Mouse (Mus musculus): ENCODE data around the gene Sulf2.
A peak's percentile ranks its signal among the peaks of the same experiment; 100 is the strongest.

The Sulf2 gene

DNA sequence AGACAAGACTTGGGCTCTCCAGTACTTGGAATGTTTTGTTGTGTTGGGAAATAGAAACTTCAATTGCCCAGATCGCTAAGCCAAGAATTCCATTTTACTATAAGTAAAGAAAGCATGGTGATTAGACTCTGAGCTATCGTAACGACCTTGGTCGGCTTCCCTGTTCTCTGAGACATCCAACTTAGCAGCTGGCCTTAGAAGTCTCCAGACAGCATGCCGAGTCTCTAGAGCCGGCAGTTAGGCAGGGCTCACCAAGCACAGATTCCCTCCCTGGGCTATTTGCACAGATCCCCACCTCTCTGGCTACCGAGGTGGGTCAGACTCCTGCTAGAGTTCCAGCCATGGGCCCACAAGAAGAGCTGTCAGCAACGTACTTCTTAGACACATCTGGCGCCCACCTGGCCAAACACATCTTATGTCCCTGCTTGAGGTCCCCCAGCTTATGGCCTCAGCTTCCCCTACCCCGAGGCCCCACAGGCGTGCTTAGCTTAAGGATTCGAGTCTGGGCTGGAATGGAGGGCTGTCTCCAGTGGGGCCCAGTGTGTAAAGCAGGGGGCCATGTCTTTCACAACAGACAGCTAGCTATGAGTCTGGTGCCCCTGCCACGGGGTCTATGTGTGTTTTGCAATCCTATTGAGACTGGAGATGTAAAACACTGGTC, 6.7 kb downstream of the Sulf2 start:
- no peak for DNase-seq

DNA sequence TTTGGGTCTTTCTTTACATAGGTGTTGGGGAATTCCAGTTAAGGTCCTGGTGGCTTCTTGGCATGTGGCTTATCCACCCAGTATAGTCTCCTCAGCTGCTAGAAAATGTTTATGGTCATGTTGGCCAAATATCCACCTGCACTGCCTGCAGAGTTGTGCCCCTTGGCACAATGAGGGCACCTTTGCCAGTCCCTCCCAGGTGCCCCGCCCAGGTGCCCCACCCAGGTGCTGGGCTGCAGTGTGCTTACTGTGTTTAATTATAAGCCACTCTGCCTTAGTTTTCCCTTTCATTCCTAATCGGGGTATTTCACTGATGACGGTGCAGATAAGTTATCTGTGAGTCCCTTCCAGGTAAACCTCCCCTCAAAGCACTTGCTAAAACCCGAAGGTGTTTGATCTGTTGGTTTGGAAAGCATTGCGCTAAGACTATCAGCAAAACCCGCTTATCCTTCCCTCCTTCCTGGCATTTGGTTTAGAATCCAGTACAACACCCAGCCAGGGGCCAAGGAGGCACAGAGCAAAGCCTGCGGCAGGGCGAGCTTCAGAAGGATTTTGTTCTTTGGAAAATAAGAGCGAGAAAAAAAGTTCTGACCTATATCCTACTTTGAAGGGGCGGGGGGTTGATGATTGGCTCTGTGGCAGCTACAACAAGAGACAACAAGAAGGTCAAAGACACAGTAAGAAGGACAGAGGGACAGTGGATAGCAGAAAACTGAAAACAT, 7.4 kb downstream of the Sulf2 start:
- DNase-seq: no peak

DNA sequence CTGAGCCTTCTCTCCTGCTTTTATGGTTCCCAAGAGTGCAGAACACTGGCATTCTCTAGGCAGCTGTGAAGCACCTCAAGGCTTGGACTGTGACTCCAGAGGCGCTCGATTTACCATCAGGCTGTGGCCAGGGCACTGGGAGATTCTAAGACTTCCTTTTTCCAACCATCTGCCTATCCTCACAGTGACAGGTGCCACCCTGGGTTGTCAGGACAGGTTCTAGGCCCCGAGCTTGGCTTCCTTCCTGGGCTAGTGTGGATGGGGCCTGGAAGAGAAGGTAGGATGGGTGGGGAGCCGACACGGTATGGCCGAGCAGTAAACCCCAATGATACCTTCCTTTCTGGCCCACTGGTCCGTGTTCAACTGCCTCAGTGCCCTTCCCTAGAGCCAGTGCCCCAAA, 9.0 kb downstream of the Sulf2 start:
- DNase-seq: no peak

DNA sequence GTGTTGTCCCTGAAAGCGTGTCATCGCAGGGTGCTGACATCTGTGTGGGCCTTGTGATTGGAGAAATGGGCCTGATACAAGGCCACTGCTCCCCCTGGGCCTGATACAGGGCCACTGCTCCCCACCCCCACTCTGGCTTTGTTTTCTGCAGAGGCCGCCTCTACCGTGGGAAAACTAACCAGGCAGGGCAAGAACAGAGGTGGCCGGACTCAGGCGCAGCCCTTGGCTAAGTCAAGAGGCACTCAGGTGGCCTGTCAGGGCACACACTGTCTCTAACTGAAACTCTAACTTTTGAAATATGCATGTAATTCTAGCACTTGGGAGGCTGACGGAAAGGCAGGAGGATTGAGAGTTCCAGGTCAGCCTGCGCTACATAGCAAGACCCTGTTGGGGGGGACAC, 10.4 kb downstream of the Sulf2 start:
- peak; percentile 33 to 57 for DNase-seq

DNA sequence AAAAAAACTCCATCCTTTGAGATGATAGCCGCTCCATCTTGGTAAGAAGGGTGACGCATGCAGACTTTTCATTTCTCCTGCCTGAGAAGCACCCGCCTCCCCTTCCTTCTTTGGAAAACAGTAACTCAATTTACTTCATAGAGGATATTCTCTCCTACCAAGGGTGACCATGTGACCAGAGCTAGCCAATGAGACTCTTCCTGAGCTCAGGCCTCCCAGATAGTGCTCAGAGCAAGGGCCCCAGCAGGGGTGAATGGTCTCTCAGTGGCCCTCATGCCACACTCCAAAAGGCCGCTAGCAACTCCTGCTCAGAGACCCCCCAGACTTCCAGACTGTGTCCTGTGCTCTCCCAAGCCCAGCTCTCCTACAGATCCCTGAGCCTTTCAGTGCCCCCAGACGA, 11.6 kb downstream of the Sulf2 start:
- no peak for DNase-seq

DNA sequence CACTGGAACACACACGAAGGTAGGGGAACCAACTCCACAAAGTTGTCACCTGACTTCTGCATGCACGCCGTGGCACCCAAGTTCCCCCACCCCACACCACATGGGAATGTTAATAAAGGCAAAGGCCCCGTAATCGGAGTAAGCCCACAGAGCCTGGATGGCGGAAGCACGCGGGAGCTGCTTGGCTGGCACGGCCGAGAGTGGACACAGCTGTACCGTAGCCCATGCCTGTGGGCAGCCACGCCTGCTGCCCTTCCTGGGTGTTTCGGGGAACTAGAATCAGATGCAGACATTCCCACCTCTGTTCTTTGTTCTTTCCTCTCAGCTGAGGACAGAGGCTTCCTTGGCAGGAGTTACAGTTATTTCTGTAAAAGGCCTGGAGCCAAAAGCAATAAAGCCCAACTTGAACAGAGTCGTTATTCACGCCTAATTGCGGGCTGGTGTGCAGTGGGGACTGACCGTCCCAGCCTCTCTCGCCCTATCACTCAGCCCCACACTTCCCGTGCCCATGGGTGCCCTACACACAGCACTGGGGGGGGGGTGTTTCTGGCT, 12.8 kb downstream of the Sulf2 start:
- peak; percentile 24 to 48 for DNase-seq

DNA sequence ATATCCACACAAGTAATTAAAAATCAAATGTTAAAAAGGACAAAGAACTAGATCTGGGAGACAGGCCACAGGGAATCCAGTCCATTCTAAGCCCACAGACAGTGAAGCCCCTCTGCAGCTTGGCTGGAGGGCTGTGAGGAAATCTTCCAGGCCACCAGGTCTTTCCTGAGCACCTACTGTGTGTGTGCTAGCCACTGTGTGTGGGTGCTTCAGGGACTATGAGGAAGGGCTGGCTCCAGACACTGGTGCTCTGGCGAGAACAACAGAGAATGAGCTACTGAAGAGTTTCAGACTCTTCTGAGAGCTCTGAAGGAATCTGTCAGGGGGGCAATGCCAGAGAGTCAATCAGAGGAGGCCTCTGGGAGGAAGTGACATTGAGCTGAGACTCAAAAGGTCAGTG, 13.6 kb downstream of the Sulf2 start:
- DNase-seq: no peak

DNA sequence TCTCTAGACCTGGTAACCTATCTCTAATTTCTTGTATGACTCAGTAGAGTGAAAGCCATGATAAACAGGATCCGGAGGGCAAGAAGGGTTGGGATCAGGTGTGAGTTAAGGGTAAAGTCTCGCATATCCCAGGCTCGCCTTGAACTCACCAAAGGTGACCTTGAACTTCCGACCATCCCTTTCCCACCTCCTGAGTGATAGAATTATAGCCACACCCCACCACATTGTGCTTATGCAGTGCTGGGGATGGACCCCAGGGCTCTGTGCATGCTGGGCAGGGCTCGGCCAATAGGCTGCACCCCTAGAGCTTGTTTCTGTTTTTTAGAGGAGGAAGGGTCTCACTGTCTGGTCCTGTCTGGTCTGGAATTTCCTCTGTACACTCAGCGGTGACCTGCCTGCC, 14.4 kb downstream of the Sulf2 start:
- no peak for DNase-seq

DNA sequence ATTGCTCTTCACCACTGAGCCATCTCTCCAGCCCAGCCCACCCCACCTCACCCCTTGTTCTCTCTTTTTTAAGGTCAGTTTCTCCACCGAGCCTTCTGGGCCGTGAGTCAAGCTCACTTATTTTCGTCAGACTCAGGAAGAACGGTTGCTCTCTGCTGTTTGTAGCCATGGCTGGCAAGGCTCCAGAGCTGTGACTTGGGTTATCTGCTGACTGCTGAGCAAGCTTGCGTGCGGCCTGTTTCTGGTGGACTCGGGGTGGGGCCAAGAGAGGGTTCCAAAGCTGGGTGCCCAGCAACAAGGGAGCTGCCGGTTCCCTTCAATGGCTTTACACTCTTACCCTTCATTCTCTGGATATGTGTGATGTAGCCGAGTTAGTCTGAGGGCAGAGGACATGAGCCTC, 15.0 kb downstream of the Sulf2 start:
- DNase-seq: peak; percentile 60 to 74

DNA sequence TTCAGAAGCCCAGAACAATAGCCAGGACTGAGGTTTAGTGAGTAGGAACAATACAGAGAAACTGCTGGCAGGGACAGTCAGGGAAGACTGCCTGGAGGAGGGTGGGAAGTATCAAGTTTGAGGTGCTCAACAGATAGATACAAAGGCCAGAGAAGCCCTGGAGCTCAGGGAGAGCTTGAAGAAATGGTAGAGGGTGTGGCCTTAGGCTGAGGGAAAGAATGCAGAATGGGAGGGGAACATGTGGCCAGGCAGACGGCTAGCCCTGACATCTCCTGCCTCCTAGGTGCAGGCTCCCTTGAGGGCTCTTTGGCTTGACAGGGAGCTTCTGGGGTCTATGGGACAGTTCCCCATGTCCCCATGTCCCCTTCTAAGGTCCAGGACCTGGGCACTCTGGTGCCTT, 17.2 kb downstream of the Sulf2 start:
- DNase-seq: no peak

DNA sequence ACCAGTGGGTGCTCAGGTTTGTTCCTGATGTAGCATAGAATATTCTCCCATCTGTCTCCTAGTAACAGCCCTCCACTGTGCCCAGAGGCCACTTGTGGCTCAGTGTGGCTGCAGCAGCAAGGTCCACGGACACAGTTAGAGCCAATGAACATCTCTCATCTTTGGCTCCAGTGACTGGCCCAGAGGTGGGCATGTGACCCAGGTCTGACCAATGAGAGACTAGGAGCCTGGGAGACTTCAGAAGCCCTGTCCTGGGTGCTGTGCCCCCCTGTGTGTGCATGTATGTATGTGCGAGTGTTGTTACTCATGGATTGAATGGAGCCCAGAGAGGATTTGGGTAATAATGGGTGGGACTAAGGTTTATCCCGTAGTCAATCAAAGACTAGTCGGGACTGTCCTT, 18.0 kb downstream of the Sulf2 start:
- DNase-seq: no peak

DNA sequence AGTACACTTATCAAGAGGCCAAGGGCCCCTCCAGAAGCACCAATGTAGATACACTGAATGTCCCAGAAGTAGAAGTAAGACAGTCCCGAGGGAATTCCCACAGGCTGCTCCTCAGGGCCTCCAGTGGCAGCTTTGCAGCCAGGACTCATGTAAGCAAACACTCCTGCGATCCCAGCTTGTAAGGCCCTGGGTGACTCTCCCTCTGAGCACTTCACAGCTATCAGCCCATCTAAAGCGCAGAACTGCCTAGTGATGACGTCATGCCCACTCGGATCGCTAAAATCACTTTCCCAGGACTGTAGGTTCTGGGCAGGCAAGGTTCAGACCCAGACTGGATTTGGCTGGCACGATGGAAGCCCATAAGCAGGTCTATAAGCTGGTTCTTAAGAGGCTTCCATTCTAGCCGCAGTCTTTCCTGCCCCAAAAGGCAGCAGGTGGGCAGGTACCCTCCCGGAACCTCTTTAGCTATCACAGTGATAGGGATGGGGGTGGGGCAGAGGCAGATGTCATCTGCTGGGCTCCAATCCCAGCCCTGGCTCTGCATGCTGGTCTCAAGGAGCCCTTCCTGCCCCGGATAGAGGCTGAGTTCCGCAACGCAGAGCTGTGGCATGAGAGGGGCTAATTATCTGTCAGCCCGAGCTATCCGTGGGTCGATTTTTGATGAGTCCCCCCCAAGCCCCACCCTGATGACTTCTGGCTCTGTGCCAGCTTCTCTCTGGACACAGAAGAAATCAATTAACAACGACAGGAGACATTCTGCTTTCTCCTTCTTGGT, 19.6 kb downstream of the Sulf2 start:
- DNase-seq: peak; percentile 49 to 67

DNA sequence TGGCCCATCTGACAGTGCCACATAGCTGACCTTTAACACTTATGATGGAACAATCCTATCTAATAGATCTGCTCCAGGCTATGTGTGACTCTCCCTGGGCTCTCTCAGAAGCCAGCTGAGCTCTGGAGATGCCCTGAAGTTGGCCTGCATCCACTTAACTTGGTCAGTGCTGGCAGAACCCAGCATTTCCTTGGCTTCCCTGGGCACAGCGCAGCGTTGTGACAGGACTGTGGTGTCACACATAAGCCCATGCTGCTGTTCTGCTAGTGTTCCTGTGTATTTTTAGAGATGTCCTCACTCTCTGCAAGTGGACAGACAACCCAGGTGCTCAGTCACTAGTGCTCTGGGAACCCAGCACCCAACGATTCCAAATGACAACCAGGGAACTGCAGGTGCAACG, 26.7 kb downstream of the Sulf2 start:
- DNase-seq: no peak

DNA sequence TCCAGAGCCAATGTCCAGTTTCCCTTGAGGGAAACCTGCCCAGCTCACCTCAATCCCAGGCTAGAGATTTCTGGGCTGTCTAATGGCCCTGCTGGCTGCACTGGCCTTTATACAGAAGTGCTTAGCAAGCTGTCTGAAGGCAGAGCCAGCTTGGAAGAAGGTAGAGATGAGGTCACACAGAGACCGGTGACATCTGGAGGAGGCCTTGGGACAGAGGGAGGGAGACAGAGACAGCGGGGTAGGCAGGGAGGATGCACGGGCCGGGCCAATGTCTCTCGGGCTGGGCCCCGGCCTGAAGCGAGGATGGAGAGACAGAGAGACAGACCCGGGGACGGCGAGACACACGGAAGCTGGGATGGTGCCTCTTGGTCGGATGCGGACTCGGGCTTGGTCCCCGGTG, 27.4 kb downstream of the Sulf2 start:
- DNase-seq: no peak

DNA sequence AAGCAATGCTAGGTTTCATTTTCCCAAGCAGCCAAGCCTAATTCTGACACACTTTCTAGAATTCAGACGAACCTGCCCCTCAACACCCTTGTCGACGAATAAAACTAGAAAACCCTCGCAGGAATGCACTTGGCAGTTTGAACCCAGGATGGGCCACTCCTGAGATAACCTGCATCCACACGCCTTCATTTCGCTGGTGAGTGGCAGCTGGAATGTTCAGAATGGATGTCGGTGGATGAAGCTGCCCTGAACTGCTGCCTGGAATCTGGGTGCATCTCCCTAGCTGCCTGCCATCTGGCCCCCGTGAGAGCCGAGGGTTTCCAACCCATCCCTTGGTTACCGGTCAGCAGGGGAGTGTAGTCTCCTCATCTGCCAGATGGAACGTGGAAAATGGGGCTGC, 29.1 kb downstream of the Sulf2 start:
- peak; percentile 31 to 68 for DNase-seq

DNA sequence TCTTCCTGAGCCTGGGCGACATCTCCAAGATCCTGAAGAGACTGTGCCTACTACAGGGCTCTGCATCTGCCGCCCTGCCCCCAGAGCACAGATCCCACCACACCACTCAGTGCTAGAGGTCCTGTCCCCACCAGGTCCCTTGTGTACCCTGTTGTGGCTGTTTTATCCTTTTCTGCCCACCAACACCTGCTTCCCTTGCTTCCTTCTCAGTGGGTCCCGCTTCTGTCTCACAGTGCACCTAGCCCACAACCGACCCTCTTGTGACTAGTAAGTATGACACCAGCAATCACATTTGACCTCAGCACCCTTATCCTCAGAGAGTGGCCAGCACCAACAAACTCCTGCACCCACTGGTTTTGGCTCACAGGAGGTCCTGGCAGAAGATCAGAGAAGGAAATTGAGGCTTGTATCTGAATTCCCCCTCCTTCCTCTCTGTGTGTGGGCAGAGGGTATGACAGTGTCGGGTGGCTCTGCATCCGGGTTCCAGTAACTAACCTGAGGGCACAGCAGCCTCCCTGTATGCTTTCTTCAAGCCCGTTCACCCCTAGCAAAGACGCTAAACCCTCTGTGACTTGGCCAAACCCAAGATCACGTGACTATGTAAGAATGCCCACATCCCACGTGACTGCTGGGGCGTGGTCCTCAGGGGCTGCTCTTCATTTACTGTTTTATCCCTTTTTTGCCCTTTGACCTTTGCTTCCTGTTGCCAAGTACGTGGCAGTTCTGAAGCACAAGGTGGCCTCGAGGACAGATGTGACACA, 29.8 kb downstream of the Sulf2 start:
- DNase-seq: peak in 1 of 2 experiments; percentile 32

DNA sequence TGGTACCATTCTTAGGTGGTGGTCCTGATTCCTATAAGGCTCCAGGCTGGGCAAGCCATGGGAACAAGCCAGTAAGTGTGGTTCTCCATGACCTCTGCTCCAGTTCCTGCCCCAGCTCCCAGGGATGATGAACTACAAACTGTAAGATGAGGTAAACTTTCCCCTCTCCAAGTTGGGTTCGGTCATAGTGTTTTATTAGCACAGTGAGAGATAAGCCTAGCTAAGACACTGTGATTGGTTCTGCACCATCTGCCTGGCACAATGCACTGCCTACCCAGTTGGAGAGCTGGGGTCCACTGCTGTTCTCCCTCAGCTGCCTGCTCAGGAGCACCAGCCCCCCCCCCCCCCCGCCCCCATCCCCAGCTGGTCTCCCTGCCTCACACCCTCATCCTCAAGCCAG, 30.4 kb downstream of the Sulf2 start:
- DNase-seq: no peak

DNA sequence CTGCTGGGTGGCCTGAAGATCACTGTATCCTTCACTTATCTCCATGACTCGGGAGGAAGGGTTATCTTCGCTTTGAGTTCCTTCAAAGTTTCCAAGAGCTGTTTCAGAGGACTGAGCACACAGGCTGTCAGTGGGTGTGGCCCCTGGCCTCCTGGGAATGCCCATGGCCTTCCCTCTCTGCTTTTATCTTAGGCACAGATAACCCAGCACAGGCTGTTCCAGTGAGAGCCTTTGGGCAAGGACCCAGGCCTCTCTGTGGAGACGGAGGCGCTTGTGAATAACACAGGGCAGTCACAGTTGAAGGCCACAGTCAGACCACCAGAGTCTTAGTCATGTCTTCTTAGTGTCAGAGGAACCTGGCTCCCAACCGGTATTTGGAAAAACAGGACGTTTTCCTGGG, 32.7 kb downstream of the Sulf2 start:
- no peak for DNase-seq

DNA sequence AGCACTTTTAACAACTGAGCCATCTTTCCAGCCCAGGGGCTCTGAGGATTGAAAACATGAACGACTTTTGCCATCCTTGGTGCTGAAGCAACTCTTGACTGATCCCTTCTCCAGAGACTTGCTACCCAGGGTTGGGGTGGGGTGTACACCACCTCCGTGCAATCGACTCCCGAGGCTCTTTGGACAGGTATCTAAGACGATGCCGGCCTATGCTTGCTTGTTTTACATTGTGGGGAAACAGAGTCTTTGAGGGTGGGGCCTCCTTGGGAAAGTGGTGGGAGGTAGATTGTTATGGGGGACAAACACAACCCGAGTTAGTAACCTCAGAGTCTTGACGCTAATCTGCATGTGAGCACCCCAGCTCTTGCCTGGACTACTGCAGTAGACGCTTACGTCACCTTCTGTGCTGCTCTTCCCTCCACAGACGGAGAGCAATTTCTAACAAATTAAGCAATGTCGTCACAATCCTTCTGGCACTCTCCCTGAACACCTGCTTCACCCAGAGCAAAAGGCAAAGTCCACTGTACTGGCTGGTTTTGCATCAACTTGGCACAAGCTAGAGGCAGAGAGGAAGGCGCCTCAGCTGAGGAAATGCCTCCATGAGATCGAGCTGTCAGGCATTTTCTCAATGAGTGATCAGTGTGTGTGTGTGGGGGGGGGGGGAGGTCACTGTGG, 33.6 kb downstream of the Sulf2 start:
- DNase-seq: no peak

DNA sequence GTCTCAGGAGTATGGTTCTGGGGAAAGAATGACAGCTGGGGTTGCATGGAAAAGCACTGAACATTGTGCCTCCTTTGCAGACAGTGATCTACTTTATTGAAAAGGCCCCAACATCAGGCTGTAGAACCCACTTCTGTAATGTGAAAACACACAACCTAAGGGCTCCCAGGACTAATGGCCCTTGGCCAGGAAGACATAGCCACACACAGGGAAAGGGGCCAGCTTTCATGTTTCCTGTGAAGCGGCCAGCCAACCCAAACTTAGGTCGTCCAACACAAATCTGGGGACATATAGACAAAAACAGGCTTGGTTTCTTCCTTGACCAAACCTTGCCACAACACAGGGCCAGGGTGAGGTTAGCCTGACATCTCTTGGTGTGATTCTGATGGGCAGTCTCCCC, 35.5 kb downstream of the Sulf2 start:
- no peak for DNase-seq

DNA sequence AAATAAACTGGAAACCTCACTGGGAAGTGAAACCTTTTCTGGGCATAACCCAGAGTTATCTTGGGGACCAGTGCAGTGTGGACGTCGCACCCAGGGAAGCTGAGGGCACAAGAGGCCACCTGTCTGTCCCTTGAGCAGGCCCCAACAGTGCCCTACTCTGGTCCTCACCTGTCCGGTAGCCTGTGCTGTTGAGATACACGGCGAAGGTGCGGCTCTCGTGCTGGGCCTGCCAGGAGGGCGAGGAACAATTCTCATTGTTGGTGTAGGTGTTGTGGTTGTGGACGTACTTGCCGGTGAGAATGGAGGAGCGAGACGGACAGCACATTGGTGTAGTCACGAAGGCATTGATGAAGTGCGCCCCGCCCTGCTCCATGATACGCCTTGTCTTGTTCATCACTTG, 38.8 kb downstream of the Sulf2 start:
- DNase-seq: no peak

DNA sequence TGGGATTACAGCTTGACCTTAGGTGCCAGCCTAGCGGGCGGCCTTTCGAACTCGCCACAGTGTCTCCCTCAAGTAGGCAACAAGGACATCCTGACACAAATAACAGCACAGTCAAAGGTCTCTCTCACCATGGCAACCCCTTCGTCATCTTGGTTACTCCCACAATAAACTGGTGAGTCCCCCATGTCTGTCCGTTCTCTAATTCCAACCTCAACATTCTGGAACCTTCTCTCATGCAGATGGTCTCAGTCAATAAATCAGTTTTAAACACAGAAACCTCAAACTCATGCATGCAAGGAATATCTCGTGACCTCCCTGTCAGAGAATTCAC, 39.2 kb downstream of the Sulf2 start:
- DNase-seq: no peak

Measured in lung, postnatal 4 days (tissue).